In the genomic region with DNA sequence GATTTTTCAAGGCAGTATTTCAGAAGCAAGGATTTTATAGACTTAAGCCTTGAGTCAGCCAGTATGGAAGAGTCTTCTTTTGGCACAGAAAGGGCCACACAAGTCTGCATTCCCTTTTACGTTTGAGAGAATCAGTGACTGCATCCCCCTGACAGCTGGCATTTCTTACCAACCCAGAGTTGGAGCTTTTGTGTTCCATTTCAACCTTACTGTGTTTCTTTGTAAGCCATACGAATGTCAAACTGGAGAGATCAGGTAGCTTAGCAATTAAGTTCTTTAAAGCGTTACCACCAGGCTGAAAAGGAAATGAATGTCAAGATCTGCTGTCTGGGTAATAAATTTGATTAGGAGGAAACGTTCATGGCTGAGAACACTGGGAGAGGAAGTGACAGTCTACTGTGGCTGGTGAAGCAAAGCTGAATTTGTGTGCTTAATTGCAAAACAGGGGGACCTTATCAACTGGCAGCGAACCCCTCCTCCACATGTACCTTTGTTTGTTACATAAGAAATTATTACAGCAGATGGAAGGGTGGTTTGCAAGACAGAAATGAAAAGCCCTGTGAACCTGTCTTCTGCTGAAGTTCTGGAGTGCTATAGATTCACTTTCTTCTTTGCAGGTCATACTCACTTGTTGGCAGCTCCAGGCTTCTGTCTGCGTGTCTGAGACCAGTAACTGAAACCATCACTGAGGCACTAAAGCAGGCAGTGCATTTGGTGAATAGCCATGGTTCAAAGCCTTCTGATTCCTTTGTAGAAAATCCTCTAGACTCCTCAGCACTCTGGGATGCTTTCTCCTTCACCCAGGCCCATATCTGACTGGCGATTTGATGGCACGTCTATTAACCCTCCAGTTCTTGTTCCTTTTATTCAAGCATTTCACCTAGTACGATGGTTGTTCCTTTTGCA, we compare ENCODE assay signal across 21 mouse cellular contexts.
DNase-seq lines count a peak whose midpoint lies in the region; ATAC-seq and TF ChIP-seq lines count a peak whose summit lies in the region.
"Had no signal": no experiment of that assay in that cellular context is flagged by ENCODE, and none has a peak within 500 bp of the region (broad histone marks: within the 10 kb centered on the region; RNA-seq: fewer than 3 reads in every experiment).

No protein-coding gene starts in this region.

- no peaks in the 10 kb centered on the region for H3K36me3 ChIP-seq in midbrain, postnatal 0 days (ENCODE audit: insufficient read depth, low read length)
- H3K36me3 ChIP-seq in midbrain, embryonic 15.5 days (replicated peaks), result no peaks in the 10 kb centered on the region
- H3K36me3 ChIP-seq: embryonic facial prominence, embryonic 12.5 days; heart, embryonic 10.5 days; midbrain, embryonic 13.5 days; stomach, embryonic 15.5 days had no signal

- no peaks in the 10 kb centered on the region for H3K27me3 ChIP-seq in midbrain, postnatal 0 days (ENCODE audit: insufficient read depth, low read length)
- no peaks in the 10 kb centered on the region for H3K27me3 ChIP-seq in midbrain, embryonic 15.5 days (replicated peaks)
- H3K27me3 ChIP-seq: embryonic facial prominence, embryonic 12.5 days; midbrain, embryonic 13.5 days; stomach, embryonic 15.5 days had no signal

- H3K4me1 ChIP-seq in midbrain, postnatal 0 days (ENCODE audit: insufficient read depth, low read length), result no peaks in the 10 kb centered on the region
- H3K4me1 ChIP-seq in midbrain, embryonic 15.5 days, result no peaks in the 10 kb centered on the region
- H3K4me1 ChIP-seq: embryonic facial prominence, embryonic 12.5 days; heart, embryonic 10.5 days; midbrain, embryonic 13.5 days; stomach, embryonic 15.5 days had no signal

- 69% methylated on average over 9 of the region's 9 CpGs for WGBS in midbrain, postnatal 0 days
- WGBS in midbrain, embryonic 15.5 days, result 70% methylated on average over 9 of the region's 9 CpGs

- H3K4me2 ChIP-seq in midbrain, postnatal 0 days (ENCODE audit: low read depth, low read length, poor library complexity, severe bottlenecking), result no peak overlapping the region
- H3K4me2 ChIP-seq in midbrain, embryonic 15.5 days, result no peak overlapping the region
- H3K4me2 ChIP-seq: embryonic facial prominence, embryonic 12.5 days; hindbrain, embryonic 14.5 days; midbrain, embryonic 13.5 days; stomach, embryonic 15.5 days had no signal

- H3K27ac ChIP-seq in midbrain, postnatal 0 days (ENCODE audit: low read depth, low read length), result no peak overlapping the region
- H3K27ac ChIP-seq in midbrain, embryonic 15.5 days, result no peak overlapping the region
- H3K27ac ChIP-seq: embryonic facial prominence, embryonic 12.5 days; heart, embryonic 10.5 days; hindbrain, embryonic 14.5 days; midbrain, embryonic 13.5 days; stomach, embryonic 15.5 days had no signal

- H3K9me3 ChIP-seq in midbrain, postnatal 0 days (ENCODE audit: low read length), result no peaks in the 10 kb centered on the region
- H3K9me3 ChIP-seq in midbrain, embryonic 15.5 days, result no peaks in the 10 kb centered on the region
- H3K9me3 ChIP-seq: embryonic facial prominence, embryonic 12.5 days; heart, embryonic 10.5 days; midbrain, embryonic 13.5 days; stomach, embryonic 15.5 days had no signal

- ATAC-seq in frontal cortex, adult (ENCODE audit: low TSS enrichment), result 0 out of 2 replicates have a peak, but pooled peaks have one; percentile 47
- ATAC-seq in midbrain, postnatal 0 days (ENCODE audit: low FRiP score), result no peak
- ATAC-seq in midbrain, embryonic 15.5 days (replicated peaks), result no peak
- ATAC-seq: forebrain, postnatal 0 days; intestine, postnatal 0 days; midbrain, embryonic 13.5 days had no signal

- DNase-seq in frontal cortex, postnatal 10 days (ENCODE audit: low spot score in 2 of 2), result no peak
- peak; percentile 1 for DNase-seq in midbrain, postnatal 0 days (ENCODE audit: low spot score)
- DNase-seq in forelimb bud, embryonic 11.5 days (ENCODE audit: low read depth, low spot score), result peak; percentile 74
- DNase-seq in mesoderm, embryonic 11.5 days (ENCODE audit: low read depth, low spot score), result peak; percentile 11
- no peak for DNase-seq in testis, postnatal 14 days (ENCODE audit: low spot score)
- DNase-seq in retina, embryonic 14.5 days (ENCODE audit: low spot score), result no peak
- DNase-seq: adrenal gland, adult 8-10 months; cerebellum, adult 8-10 months; forebrain, postnatal 0 days; gastrocnemius, postnatal 14 days; heart, postnatal 10 days; lung, adult 2 months; lung, postnatal 4 days had no signal

- no peak for TF ChIP-seq CTCF in midbrain, postnatal 0 days (IDR thresholded peaks at IDR 0.05)

- no peak overlapping the region for H3K4me3 ChIP-seq in midbrain, postnatal 0 days (ENCODE audit: low read depth, low read length)
- H3K4me3 ChIP-seq in midbrain, embryonic 15.5 days, result no peak overlapping the region
- H3K4me3 ChIP-seq: embryonic facial prominence, embryonic 12.5 days; heart, embryonic 10.5 days; midbrain, embryonic 13.5 days; stomach, embryonic 15.5 days had no signal

- H3K9ac ChIP-seq in midbrain, postnatal 0 days (replicated peaks; ENCODE audit: low read length, poor library complexity, severe bottlenecking), result no peak overlapping the region
- H3K9ac ChIP-seq in midbrain, embryonic 15.5 days, result no peak overlapping the region
- H3K9ac ChIP-seq: embryonic facial prominence, embryonic 12.5 days; forebrain, postnatal 0 days; hindbrain, embryonic 14.5 days; midbrain, embryonic 13.5 days; stomach, embryonic 15.5 days had no signal

Comparison
In these comparisons a context has a peak if more than half of its experiments do, and no peak if none do; other contexts are left out.
1. DNase-seq: peak in midbrain, postnatal 0 days (single experiment), forelimb bud, embryonic 11.5 days (single experiment) and mesoderm, embryonic 11.5 days (single experiment); none in frontal cortex, postnatal 10 days (0 of 2), testis, postnatal 14 days (single experiment) and retina, embryonic 14.5 days (single experiment).